Mouse (Mus musculus) intestine, embryonic 16.5 days (tissue): ENCODE data around the gene Ttc17. TPM values are rescaled to one million over a fixed set of nuclear protein-coding genes. Genes with fewer than 3 reads are reported as not detected.

ENCODE experiments used
- ATAC-seq: fragments of 200-750 bp; cut with Nextera tagmentation; 2 replicates; pipeline ENCODE4 v1.8.0; 2017; ENCODE audit warnings: moderate TSS enrichment, moderate library complexity
- H3K27ac ChIP-seq: fragments of 300-500 bp; sonication (generic); 2 replicates; pipeline ENCODE4 v1.5.1; 2014; ENCODE audit warnings: mild to moderate bottlenecking, low read length
- H3K27me3 ChIP-seq: fragments of 300-500 bp; sonication (generic); replicated peaks from 2 replicates; pipeline ENCODE4 v1.6.1; 2014; ENCODE audit warnings: low read length, control low read depth, mixed read lengths; ENCODE audit not compliant: control insufficient read depth, insufficient read depth
- H3K36me3 ChIP-seq: fragments of 300-500 bp; sonication (generic); 2 replicates; pipeline ENCODE4 v1.6.1; 2014; ENCODE audit warnings: low read length, control low read depth; ENCODE audit not compliant: control insufficient read depth, insufficient read depth
- H3K4me1 ChIP-seq: fragments of 300-500 bp; sonication (generic); 2 replicates; pipeline ENCODE4 v1.6.1; 2014; ENCODE audit warnings: low read length, control low read depth, mixed read lengths; ENCODE audit not compliant: control insufficient read depth, insufficient read depth
- H3K4me2 ChIP-seq: fragments of 300-500 bp; sonication (generic); 2 replicates; pipeline ENCODE4 v1.6.1; 2014; ENCODE audit warnings: low read depth, low read length, control low read depth
- H3K4me3 ChIP-seq: fragments of 300-500 bp; sonication (generic); 2 replicates; pipeline ENCODE4 v1.5.1; 2014; ENCODE audit warnings: mild to moderate bottlenecking, low read length
- H3K9ac ChIP-seq: fragments of 300-500 bp; sonication (generic); 2 replicates; pipeline ENCODE4 v1.6.1; 2014; ENCODE audit warnings: low read depth, low read length
- H3K9me3 ChIP-seq: fragments of 300-500 bp; sonication (generic); 2 replicates; pipeline ENCODE4 v1.6.1; 2016; ENCODE audit warnings: low read length, control low read depth; ENCODE audit not compliant: control insufficient read depth
- WGBS: fragments of 180-500 bp; shearing (Covaris S2); extraction: QIAGEN DNeasy Blood & Tissue Kit; methylation state at CpG from one replicate; pipeline ENCODE4 v1.1.7; 2014; 5-methylcytosine and 5-hydroxymethylcytosine counted together
- polyA plus RNA-seq: library from polyadenylated mRNA; unstranded; fragments of >200 nt; fragmentation: Nextera tagmentation; extraction: Ambion mirVana; gene quantifications from 2 replicates; pipeline ENCODE4 v1.2.1, GENCODE M21; 2015

Gene Ttc17
- polyA plus RNA-seq, 1 experiment from 2014 or later, result 14.5 TPM

DNA sequence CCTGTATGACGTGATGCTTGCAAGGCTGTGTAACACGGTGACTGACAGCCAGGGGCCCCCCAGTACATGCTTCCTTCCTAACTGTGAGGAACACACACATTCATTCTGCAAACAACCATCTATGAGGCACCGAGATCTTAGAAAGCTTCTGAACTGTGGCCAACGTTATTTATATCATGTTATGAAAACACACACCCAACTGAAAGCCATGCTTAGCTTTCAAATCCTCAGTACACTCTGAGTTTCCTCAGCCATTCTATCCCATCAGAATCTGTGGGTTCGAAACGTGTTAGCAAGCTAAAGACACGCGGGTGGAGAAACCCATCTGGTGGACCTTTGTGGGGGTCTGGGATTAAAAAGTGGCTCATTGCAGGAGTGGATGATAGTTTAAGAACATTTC, 137.7 kb downstream of the Ttc17 start:
- 78% methylated on average over 8 of the region's 8 CpGs for WGBS
- H3K4me3 ChIP-seq, result no peak overlapping the region
- H3K4me1 ChIP-seq, result peaks cover 13% of the 10 kb centered on the region
- H3K27me3 ChIP-seq, result peaks cover 11% of the 10 kb centered on the region
- no peaks in the 10 kb centered on the region for H3K36me3 ChIP-seq
- no peak overlapping the region for H3K9ac ChIP-seq
- H3K9me3 ChIP-seq, result no peaks in the 10 kb centered on the region
- no peak overlapping the region for H3K4me2 ChIP-seq
- H3K27ac ChIP-seq, result no peak overlapping the region
- no peak for ATAC-seq

DNA sequence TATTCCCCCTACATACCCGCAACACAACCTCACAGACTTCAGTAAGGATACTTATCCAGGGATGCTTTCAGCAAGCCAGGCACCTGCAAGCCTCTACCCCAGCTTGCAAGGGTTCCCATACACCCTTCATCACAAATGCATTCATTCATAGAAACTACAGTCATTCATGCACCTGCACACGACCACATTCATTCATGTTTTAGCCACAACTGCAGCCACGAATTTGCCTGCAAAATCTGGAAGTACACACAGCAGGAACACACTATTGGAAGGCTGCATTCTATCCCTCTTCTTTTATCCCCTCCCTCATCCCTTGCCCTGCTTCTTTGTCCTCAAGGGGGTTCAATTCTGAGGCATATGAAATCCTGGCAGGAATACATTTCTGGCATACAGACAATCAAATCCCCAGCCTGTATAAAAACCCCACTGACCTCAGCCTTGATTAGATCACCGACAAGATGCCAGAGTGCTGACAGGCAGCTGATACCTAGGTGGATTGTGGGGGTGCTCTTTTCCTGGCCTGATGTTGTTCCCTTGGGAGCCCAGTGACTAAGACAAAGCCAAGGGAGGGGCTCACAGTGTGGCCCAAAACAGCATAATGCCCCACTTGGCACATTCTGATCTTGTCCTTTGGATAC, 139.2 kb downstream of the Ttc17 start:
- Histone ChIP-seq H3K4me3 (no peak overlapping the region), H3K27ac (no peak overlapping the region), H3K36me3 (no peaks in the 10 kb centered on the region), H3K4me1 (peaks cover 16% of the 10 kb centered on the region), H3K4me2 (no peak overlapping the region), H3K27me3 (no peaks in the 10 kb centered on the region; the same call in none of the 2 replicates), H3K9me3 (no peaks in the 10 kb centered on the region), H3K9ac (no peak overlapping the region)
- no peak for ATAC-seq
- 42% methylated on average over 4 of the region's 4 CpGs for WGBS

GRCm38 (mm10) chr2:94266381-94267160, 139.9 kb downstream of the Ttc17 start:
- Histone ChIP-seq H3K27ac (no peak overlapping the region), H3K4me2 (no peak overlapping the region), H3K9me3 (no peaks in the 10 kb centered on the region), H3K4me1 (peaks cover 16% of the 10 kb centered on the region), H3K9ac (no peak overlapping the region), H3K4me3 (no peak overlapping the region), H3K27me3 (no peaks in the 10 kb centered on the region; the same call in 1 of the 2 replicates), H3K36me3 (no peaks in the 10 kb centered on the region)
- 29% methylated on average over 7 of the region's 7 CpGs for WGBS
- ATAC-seq, result no peak

- Histone ChIP-seq H3K4me3 (peak overlapping the region; percentile 9), H3K9me3 (no peaks in the 10 kb centered on the region), H3K4me1 (peaks cover 16% of the 10 kb centered on the region), H3K9ac (no peak overlapping the region), H3K27me3 (no peaks in the 10 kb centered on the region; the same call in 1 of the 2 replicates), H3K4me2 (peak overlapping the region; percentile 55), H3K27ac (no peak overlapping the region), H3K36me3 (no peaks in the 10 kb centered on the region)
- WGBS, result 7% methylated on average over 16 of the region's 16 CpGs
- ATAC-seq, result peak; percentile 74; the same call in 1 of the 2 replicates
Measured at GRCm38 (mm10) chr2:94265221-94266191, 141.0 kb downstream of the Ttc17 start.

GRCm38 (mm10) chr2:94264631-94265098, 141.8 kb downstream of the Ttc17 start:
- no peak overlapping the region for H3K9ac ChIP-seq
- under 1% methylated on average over 12 of the region's 12 CpGs for WGBS
- no peaks in the 10 kb centered on the region; the same call in 1 of the 2 replicates for H3K27me3 ChIP-seq
- H3K4me3 ChIP-seq, result peak overlapping the region; percentile 9
- peak overlapping the region; percentile 55 for H3K4me2 ChIP-seq
- H3K9me3 ChIP-seq, result no peaks in the 10 kb centered on the region
- ATAC-seq, result no peak
- no peaks in the 10 kb centered on the region for H3K36me3 ChIP-seq
- no peak overlapping the region for H3K27ac ChIP-seq
- H3K4me1 ChIP-seq, result peaks cover 16% of the 10 kb centered on the region

GRCm38 (mm10) chr2:94264006-94264405, 142.5 kb downstream of the Ttc17 start:
- Histone ChIP-seq H3K9ac (no peak overlapping the region), H3K36me3 (no peaks in the 10 kb centered on the region), H3K4me3 (no peak overlapping the region), H3K4me1 (peaks cover 16% of the 10 kb centered on the region), H3K4me2 (no peak overlapping the region), H3K9me3 (no peaks in the 10 kb centered on the region), H3K27me3 (no peaks in the 10 kb centered on the region; the same call in 1 of the 2 replicates), H3K27ac (no peak overlapping the region)
- no peak for ATAC-seq
- WGBS, result 2% methylated on average over 2 of the region's 2 CpGs

DNA sequence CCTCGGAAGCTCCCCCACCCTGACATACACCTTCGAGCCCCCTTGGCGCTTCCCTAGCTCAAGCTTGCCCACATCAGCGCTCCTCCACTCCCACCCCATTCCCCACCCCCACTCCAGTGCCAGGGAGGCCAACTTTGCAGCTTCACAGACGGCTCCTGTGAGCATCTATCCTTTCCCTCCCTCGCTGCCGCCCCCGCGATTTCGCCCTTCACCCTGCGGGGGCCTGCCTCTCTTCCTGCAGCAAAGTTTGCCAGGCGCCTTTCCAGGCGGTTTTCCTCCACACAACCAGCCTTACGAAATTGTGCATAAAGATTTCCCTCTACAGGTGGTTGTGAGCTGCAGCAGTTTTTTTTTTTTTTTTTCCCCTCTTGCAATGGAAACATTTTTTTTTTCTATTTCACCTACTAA, 143.0 kb downstream of the Ttc17 start:
- no peak overlapping the region for H3K9ac ChIP-seq
- WGBS, result under 1% methylated on average over 14 of the region's 14 CpGs
- H3K36me3 ChIP-seq, result no peaks in the 10 kb centered on the region
- no peak overlapping the region for H3K27ac ChIP-seq
- ATAC-seq, result no peak
- peak overlapping the region; percentile 42 for H3K4me2 ChIP-seq
- peaks cover 16% of the 10 kb centered on the region for H3K4me1 ChIP-seq
- H3K4me3 ChIP-seq, result peak overlapping the region; percentile 25; the same call in 1 of the 2 replicates
- H3K9me3 ChIP-seq, result no peaks in the 10 kb centered on the region
- no peaks in the 10 kb centered on the region; the same call in 1 of the 2 replicates for H3K27me3 ChIP-seq

DNA sequence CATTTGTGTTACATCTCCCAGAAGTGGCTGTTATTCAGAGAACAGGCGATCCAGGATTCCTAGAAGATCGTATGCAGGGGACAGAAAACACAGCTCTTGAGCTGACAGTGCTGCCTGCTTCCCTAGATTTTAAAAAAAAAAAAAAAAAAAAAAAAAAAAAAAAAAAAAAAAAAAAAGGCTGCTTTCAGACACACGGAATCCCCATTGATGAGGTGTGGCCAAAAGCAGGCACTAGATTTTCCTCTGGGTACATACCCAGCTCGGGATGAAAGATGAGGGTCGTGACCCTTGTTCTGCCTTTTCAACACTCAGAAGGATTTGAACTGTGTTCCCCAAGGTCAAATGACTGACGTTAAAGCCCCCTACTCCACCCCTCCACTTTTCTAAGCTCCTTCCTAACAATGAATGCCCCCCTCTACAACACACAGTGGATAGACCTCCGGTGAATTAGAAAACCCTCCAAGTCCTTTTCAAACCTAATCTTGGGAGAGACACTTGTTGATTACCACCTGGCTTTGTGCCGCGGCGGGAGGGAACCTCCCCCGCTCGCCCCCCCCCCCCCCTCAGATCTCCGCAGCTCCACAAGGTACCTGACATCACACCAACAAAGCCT, 143.5 kb downstream of the Ttc17 start:
- no peak for ATAC-seq
- peaks cover 16% of the 10 kb centered on the region for H3K4me1 ChIP-seq

More for the DNA sequence above, 143.5 kb downstream of the Ttc17 start:
- H3K36me3 ChIP-seq, result no peaks in the 10 kb centered on the region
- H3K27me3 ChIP-seq, result no peaks in the 10 kb centered on the region; the same call in 1 of the 2 replicates
- no peak overlapping the region for H3K27ac ChIP-seq
- peak overlapping the region; percentile 25; the same call in 1 of the 2 replicates for H3K4me3 ChIP-seq
- H3K4me2 ChIP-seq, result peak overlapping the region; percentile 42
- 1% methylated on average over 13 of the region's 13 CpGs for WGBS
- H3K9ac ChIP-seq, result no peak overlapping the region
- no peaks in the 10 kb centered on the region for H3K9me3 ChIP-seq
